Mouse (Mus musculus) testis, postnatal 14 days (tissue): ENCODE results near the gene Snx19.

Source experiments
- DNase-seq: peaks from one replicate; pipeline ENCODE4 v3.0.0; 2021; ENCODE audit warnings: low spot score

Gene Snx19

GRCm38 (mm10) chr9:30484183-30484582 is 57.3 kb downstream of the Snx19 start:
- DNase-seq: no peak

- DNase-seq: no peak
Observed at GRCm38 (mm10) chr9:30485161-30485560, 58.3 kb downstream of the Snx19 start.

- no peak for DNase-seq
Observed at GRCm38 (mm10) chr9:30488384-30488783, 61.5 kb downstream of the Snx19 start.

GRCm38 (mm10) chr9:30494446-30494845 is 67.5 kb downstream of the Snx19 start:
- DNase-seq: no peak

GRCm38 (mm10) chr9:30508966-30509365 is 82.1 kb downstream of the Snx19 start:
- DNase-seq: no peak

GRCm38 (mm10) chr9:30515953-30516352 is 89.0 kb downstream of the Snx19 start:
- no peak for DNase-seq
